Mouse (Mus musculus) myocyte (in vitro differentiated cells): Measurements from ENCODE around the gene Col13a1. TPM values are rescaled to one million over a fixed set of nuclear protein-coding genes. Genes with fewer than 3 reads are reported as not detected.

Experiments used
- H3K27me3 ChIP-seq: one replicate; pipeline ENCODE4 v1.6.1; 2011; ENCODE audit not compliant: control insufficient read depth, insufficient read depth, insufficient read length
- H3K36me3 ChIP-seq: one replicate; pipeline ENCODE4 v1.6.1; 2011; ENCODE audit not compliant: control insufficient read depth, insufficient read depth
- H3K4me2 ChIP-seq: one replicate; pipeline ENCODE4 v1.6.1; 2011; ENCODE audit warnings: low read depth, control low read depth
- H3K4me3 ChIP-seq: one replicate; pipeline ENCODE4 v1.5.1; 2011; ENCODE audit warnings: mild to moderate bottlenecking, control low read depth, moderate library complexity
- H3K79me2 ChIP-seq: one replicate; pipeline ENCODE4 v1.6.1; 2011; ENCODE audit not compliant: control insufficient read depth, insufficient read depth
- H3ac ChIP-seq: one replicate; pipeline ENCODE4 v1.6.1; 2011; ENCODE audit not compliant: control insufficient read depth, insufficient read length
- CEBPB ChIP-seq: IDR thresholded peaks from 2 replicates; pipeline ENCODE4 v1.6.1; 2011; ENCODE audit warnings: mild to moderate bottlenecking, moderate library complexity; ENCODE audit not compliant: poor library complexity, insufficient read depth, severe bottlenecking
- E2F4 ChIP-seq: IDR thresholded peaks from one replicate; pipeline ENCODE4 v1.6.1; 2011; ENCODE audit warnings: mild to moderate bottlenecking, control low read depth, moderate library complexity; ENCODE audit not compliant: insufficient read depth
- MAX ChIP-seq: IDR thresholded peaks from one replicate; pipeline ENCODE4 v1.6.1; 2011; ENCODE audit warnings: low read depth, mild to moderate bottlenecking, control low read depth
- MYOD1 ChIP-seq, 3 experiments: IDR thresholded peaks; one replicate each; pipeline ENCODE4 v1.6.1; 2011; ENCODE audit warnings: control low read depth in 2 of 3, low read depth in 2 of 3, mild to moderate bottlenecking in 2 of 3, moderate library complexity in 1 of 3; ENCODE audit not compliant: insufficient read length in 2 of 3, control insufficient read depth in 1 of 3
- MYOG ChIP-seq, 3 experiments: IDR thresholded peaks; one replicate each; pipeline ENCODE4 v1.6.1; 2011; ENCODE audit warnings: control low read depth in 2 of 3, low read depth in 2 of 3, mild to moderate bottlenecking in 2 of 3; ENCODE audit not compliant: insufficient read length in 2 of 3, control insufficient read depth in 1 of 3, insufficient read depth in 1 of 3
- POLR2A ChIP-seq: IDR thresholded peaks from one replicate; pipeline ENCODE4 v1.6.1; 2011; ENCODE audit warnings: low read depth, mild to moderate bottlenecking, control low read depth, moderate library complexity; ENCODE audit not compliant: insufficient read length
- POLR2AphosphoS2 ChIP-seq: IDR thresholded peaks from one replicate; pipeline ENCODE4 v1.6.1; 2011; ENCODE audit warnings: low read depth, control low read depth; ENCODE audit not compliant: insufficient read length
- REST ChIP-seq: IDR thresholded peaks from one replicate; pipeline ENCODE4 v1.6.1; 2011; ENCODE audit warnings: mild to moderate bottlenecking, control low read depth, moderate library complexity; ENCODE audit not compliant: insufficient read depth, insufficient read length
- SRF ChIP-seq: IDR thresholded peaks from one replicate; pipeline ENCODE4 v1.6.1; 2011; ENCODE audit warnings: low read depth; ENCODE audit not compliant: control insufficient read depth, insufficient read length
- TCF12 ChIP-seq: IDR thresholded peaks from one replicate; pipeline ENCODE4 v1.6.1; 2011; ENCODE audit warnings: mild to moderate bottlenecking, control low read depth; ENCODE audit not compliant: poor library complexity, insufficient read depth, severe bottlenecking
- TCF3 ChIP-seq: IDR thresholded peaks from one replicate; pipeline ENCODE4 v1.6.1; 2011; ENCODE audit warnings: low read depth, control low read depth; ENCODE audit not compliant: insufficient read length
- USF1 ChIP-seq: IDR thresholded peaks from one replicate; pipeline ENCODE4 v1.6.1; 2011; ENCODE audit warnings: low read depth, mild to moderate bottlenecking, control low read depth, moderate library complexity
- polyA plus RNA-seq: library from polyadenylated mRNA; unstranded; fragments of >200 nt; fragmentation: generic; extraction: Trizol; gene quantifications from one replicate; pipeline ENCODE4 v1.2.1, GENCODE M21; 2012; ENCODE audit warnings: missing spikeins

Col13a1 gene
- polyA plus RNA-seq, 1 experiment, result 0.13 TPM

DNA sequence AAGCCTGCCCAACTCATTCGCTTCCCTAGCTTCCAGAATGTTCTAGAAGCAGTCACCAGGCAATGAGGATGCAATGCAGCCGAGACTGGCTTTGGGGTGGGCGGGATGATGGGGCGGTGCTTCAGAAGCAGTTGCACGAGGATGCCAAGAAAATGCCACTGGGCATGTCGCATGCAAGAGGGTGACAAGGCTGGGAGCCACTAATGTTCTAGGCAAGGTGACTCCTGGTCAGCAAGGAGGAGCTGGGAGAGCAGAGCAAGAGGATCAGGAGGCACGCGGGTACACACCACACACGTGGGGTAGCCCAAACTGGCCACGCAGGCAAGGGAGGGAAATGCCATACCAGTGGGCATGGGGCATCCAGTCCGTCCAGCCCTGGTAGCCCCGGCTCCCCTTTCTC lies 136.6 kb downstream of the Col13a1 start:
- Histone ChIP-seq H3K79me2 (no peaks in the 10 kb centered on the region), H3K27me3 (peaks cover 42% of the 10 kb centered on the region), H3K36me3 (no peaks in the 10 kb centered on the region), H3K4me2 (no peak overlapping the region), H3K4me3 (no peak overlapping the region), H3ac (no peak overlapping the region)
- TF ChIP-seq MYOD1 (IDR thresholded peaks at IDR 0.05; ENCODE audit: control insufficient read depth in 1 of 3, insufficient read length in 2 of 3, low read depth in 2 of 3) (no peak), POLR2AphosphoS2 (no peak), USF1 (no peak), POLR2A (no peak), REST (no peak), SRF (no peak), CEBPB (no peak), TCF3 (no peak), MAX (no peak), MYOG (IDR thresholded peaks at IDR 0.05; ENCODE audit: control insufficient read depth in 1 of 3, insufficient read depth in 1 of 3, insufficient read length in 2 of 3, low read depth in 2 of 3) (no peak), E2F4 (no peak), TCF12 (no peak)

DNA sequence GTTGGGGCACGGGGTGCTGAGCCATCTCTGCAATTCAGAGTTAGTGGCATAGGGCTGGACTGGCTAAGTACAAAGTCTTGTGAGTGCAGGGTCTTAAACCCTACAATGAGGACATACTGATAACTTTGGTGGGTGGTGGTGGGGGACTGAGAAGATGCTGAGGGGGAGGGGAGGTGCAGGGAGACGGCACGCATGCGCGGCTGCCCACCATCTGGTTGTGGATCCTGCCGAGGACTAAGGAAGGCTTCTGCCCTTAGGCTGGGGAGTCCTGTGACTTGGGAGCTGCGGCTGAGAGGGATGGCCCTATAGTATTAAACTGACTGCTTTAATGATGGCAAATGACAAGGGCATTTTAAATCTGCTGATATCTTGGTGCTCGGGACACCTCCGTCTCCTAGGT lies 139.6 kb downstream of the Col13a1 start:
- no peak for TF ChIP-seq MYOG (IDR thresholded peaks at IDR 0.05; ENCODE audit: control insufficient read depth in 1 of 3, insufficient read depth in 1 of 3, insufficient read length in 2 of 3, low read depth in 2 of 3)
- no peak for TF ChIP-seq POLR2AphosphoS2
- no peak for TF ChIP-seq TCF3
- TF ChIP-seq MAX, result no peak
- TF ChIP-seq TCF12, result no peak
- no peaks in the 10 kb centered on the region for H3K36me3 ChIP-seq
- H3K4me3 ChIP-seq, result no peak overlapping the region
- peaks cover 57% of the 10 kb centered on the region for H3K27me3 ChIP-seq
- no peak overlapping the region for H3K4me2 ChIP-seq
- no peaks in the 10 kb centered on the region for H3K79me2 ChIP-seq
- H3ac ChIP-seq, result no peak overlapping the region

DNA sequence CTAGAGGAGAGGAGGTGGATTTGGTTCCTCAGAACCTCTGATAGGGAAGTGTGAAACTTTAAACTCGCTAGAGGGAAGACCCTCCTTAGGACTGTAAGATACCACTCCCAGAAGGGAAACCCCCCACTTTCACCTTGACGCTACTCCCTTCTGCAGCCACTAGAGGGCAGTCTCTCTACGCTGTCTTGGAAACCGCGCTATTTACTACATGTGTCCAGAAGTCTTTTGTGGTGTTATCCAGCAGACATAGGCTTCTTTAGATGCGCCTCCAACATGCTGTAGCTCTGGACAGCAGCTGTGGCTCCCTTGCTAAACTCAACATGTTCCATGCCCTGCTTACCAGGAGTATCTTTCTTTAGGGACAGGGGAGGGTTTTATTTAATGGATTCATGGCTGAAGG lies 140.1 kb downstream of the Col13a1 start:
- H3K36me3 ChIP-seq, result no peaks in the 10 kb centered on the region
- H3K79me2 ChIP-seq, result no peaks in the 10 kb centered on the region
- no peak overlapping the region for H3K4me3 ChIP-seq
- peaks cover 57% of the 10 kb centered on the region for H3K27me3 ChIP-seq
- no peak overlapping the region for H3ac ChIP-seq
- H3K4me2 ChIP-seq, result no peak overlapping the region
- no peak for TF ChIP-seq USF1
- TF ChIP-seq POLR2A, result no peak
- TF ChIP-seq TCF12, result no peak
- no peak for TF ChIP-seq SRF
- TF ChIP-seq E2F4, result no peak
- no peak for TF ChIP-seq MYOD1 (IDR thresholded peaks at IDR 0.05; ENCODE audit: control insufficient read depth in 1 of 3, insufficient read length in 2 of 3, low read depth in 2 of 3)
- TF ChIP-seq CEBPB, result no peak
- TF ChIP-seq POLR2AphosphoS2, result no peak
- no peak for TF ChIP-seq REST
- no peak for TF ChIP-seq MYOG (IDR thresholded peaks at IDR 0.05; ENCODE audit: control insufficient read depth in 1 of 3, insufficient read depth in 1 of 3, insufficient read length in 2 of 3, low read depth in 2 of 3)
- no peak for TF ChIP-seq MAX
- TF ChIP-seq TCF3, result no peak

DNA sequence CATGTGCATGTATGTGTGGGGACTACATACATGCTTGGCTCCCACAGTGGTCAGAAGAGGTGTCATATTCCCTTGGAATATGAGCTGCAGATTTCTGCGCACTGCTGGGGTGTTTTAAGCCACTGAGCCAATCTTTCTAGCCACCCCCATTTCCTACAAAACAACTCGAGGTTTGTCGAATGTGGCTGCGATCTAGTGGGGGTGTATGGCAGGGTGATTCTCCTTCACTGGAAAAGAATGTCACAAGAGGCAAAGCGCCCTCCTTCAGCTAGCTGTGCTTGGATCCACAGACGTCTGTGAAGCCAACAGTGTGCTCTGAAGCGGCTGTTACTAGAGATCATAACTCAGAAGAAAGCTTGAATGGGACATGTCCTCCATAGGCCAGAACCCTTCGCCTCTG lies 141.6 kb downstream of the Col13a1 start:
- Histone ChIP-seq H3K79me2 (no peaks in the 10 kb centered on the region), H3K36me3 (no peaks in the 10 kb centered on the region), H3K4me2 (no peak overlapping the region), H3K4me3 (no peak overlapping the region), H3K27me3 (peaks cover 45% of the 10 kb centered on the region), H3ac (no peak overlapping the region)
- TF ChIP-seq USF1, result no peak
- no peak for TF ChIP-seq POLR2A
- TF ChIP-seq MAX, result no peak
- no peak for TF ChIP-seq SRF
- no peak for TF ChIP-seq TCF12

DNA sequence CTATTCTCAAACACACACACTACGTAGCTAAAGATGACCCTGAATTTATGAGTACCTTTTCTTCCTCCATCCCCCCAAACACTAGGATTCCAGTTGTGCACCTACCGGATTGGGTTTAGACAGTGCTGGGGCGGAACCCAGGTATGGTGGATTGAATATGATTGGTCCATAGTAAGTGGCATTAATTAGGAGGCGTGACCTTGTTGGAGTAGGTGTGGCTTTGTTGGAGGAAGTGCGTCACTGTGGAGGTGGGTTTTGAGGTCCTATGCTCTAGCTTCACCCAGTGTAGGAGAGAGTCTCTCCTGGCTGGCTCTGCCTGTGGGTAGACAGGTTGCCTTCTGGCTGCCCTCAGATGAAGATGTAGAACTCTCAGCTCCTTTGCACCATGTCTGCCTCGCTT lies 144.6 kb downstream of the Col13a1 start:
- no peak for TF ChIP-seq CEBPB
- no peak overlapping the region for H3K4me3 ChIP-seq
- H3ac ChIP-seq, result no peak overlapping the region
- no peak overlapping the region for H3K4me2 ChIP-seq
- no peaks in the 10 kb centered on the region for H3K79me2 ChIP-seq
- H3K27me3 ChIP-seq, result peaks cover 32% of the 10 kb centered on the region
- H3K36me3 ChIP-seq, result no peaks in the 10 kb centered on the region

DNA sequence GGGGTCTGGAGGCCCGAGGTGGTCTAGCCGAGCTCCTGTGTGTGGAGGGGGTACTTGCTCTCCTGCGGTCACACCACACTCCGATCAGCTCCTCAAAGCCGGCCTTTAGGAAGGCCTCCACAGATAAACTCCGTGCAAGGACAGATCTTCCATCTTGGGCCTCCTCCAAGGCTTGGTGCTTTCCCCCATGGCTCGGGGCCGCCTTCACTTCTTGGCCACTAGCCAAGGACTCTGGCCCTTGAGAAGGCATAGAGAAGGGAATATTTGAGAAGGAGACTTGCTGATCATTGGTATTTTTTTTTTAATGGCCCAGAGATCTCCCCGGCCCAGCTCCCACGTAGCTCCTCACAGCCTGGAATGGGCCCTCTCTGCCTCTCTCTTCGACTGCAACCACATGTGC lies 146.2 kb downstream of the Col13a1 start:
- Histone ChIP-seq H3K4me3 (no peak overlapping the region), H3ac (no peak overlapping the region), H3K79me2 (no peaks in the 10 kb centered on the region), H3K27me3 (peaks cover 31% of the 10 kb centered on the region), H3K36me3 (no peaks in the 10 kb centered on the region), H3K4me2 (no peak overlapping the region)
- TF ChIP-seq TCF12 (no peak), POLR2AphosphoS2 (no peak), TCF3 (no peak), MAX (no peak), REST (no peak), USF1 (no peak), SRF (no peak), CEBPB (no peak), E2F4 (no peak), MYOD1 (IDR thresholded peaks at IDR 0.05; ENCODE audit: control insufficient read depth in 1 of 3, insufficient read length in 2 of 3, low read depth in 2 of 3) (no peak), MYOG (IDR thresholded peaks at IDR 0.05; ENCODE audit: control insufficient read depth in 1 of 3, insufficient read depth in 1 of 3, insufficient read length in 2 of 3, low read depth in 2 of 3) (no peak), POLR2A (no peak)
